Mouse (Mus musculus) CH12.LX (cell line): ENCODE results near the gene Kcnh2. TPM values are rescaled to one million over a fixed set of nuclear protein-coding genes. Genes with fewer than 3 reads are reported as not detected.

Source experiments
- DNase-seq: peaks from one replicate; pipeline ENCODE4 v3.0.0-alpha.2; 2013; ENCODE audit errors: extremely low read depth
- H3K27ac ChIP-seq: 2 replicates; pipeline ENCODE4 v1.5.1; 2012; ENCODE audit warnings: low read depth, mild to moderate bottlenecking, control low read depth, moderate library complexity; ENCODE audit not compliant: insufficient read depth
- H3K27me3 ChIP-seq: replicated peaks from 2 replicates; pipeline ENCODE3; 2012; ENCODE audit warnings: inconsistent platforms
- H3K36me3 ChIP-seq, 2 experiments: replicated peaks in 1 of 2; 2 replicates each; pipeline versions ENCODE3 to v1.6.1; 2012; ENCODE audit warnings: inconsistent platforms in 1 of 2, low read length in 1 of 2, mild to moderate bottlenecking in 1 of 2, mixed read lengths in 1 of 2, moderate library complexity in 1 of 2; ENCODE audit not compliant: control insufficient read depth in 1 of 2, insufficient read depth in 1 of 2
- H3K4me1 ChIP-seq, 2 experiments: 2 replicates each; pipeline ENCODE4 v1.6.1; 2012; ENCODE audit warnings: inconsistent platforms in 1 of 2, moderate library complexity in 1 of 2; ENCODE audit not compliant: insufficient read depth in 2 of 2, control insufficient read depth in 1 of 2
- H3K4me2 ChIP-seq: 2 replicates; pipeline ENCODE4 v1.6.1; 2012; ENCODE audit warnings: low read depth, mild to moderate bottlenecking, control low read depth; ENCODE audit not compliant: poor library complexity, insufficient read depth, severe bottlenecking
- H3K4me3 ChIP-seq, 3 experiments: fragments of 150-350 bp in 1 of 3; sonication (generic) in 1 of 3; replicated peaks in 1 of 3; 2 replicates each; pipeline versions ENCODE3 to v1.5.1; 2011 to 2012; ENCODE audit warnings: low read depth in 2 of 3, low read length in 2 of 3, mild to moderate bottlenecking in 2 of 3, moderate library complexity in 2 of 3, control low read depth in 1 of 3, improper control_type of control experiment in 1 of 3, inconsistent platforms in 1 of 3, mixed read lengths in 1 of 3; ENCODE audit not compliant: poor library complexity in 1 of 3
- H3K79me2 ChIP-seq: replicated peaks from 2 replicates; pipeline ENCODE4 v1.6.1; 2012; ENCODE audit warnings: mild to moderate bottlenecking, moderate library complexity; ENCODE audit not compliant: control insufficient read depth, poor library complexity, insufficient read depth, severe bottlenecking; ENCODE audit errors: extremely low read depth
- H3K9ac ChIP-seq: 2 replicates; pipeline ENCODE4 v1.6.1; 2012; ENCODE audit warnings: low read depth, mild to moderate bottlenecking, control low read depth, moderate library complexity; ENCODE audit not compliant: insufficient read depth
- H3K9me3 ChIP-seq: replicated peaks from 2 replicates; pipeline ENCODE3; 2012; ENCODE audit warnings: low read length, inconsistent platforms, mixed read lengths
- BHLHE40 ChIP-seq: IDR thresholded peaks from 2 replicates; pipeline ENCODE4 v1.6.1; 2011; ENCODE audit warnings: mild to moderate bottlenecking, low read depth, low read length, improper control_type of control experiment
- CHD2 ChIP-seq: IDR thresholded peaks from 2 replicates; pipeline ENCODE4 v1.6.1; 2011; ENCODE audit warnings: low read length, improper control_type of control experiment
- ELF1 ChIP-seq: IDR thresholded peaks from 2 replicates; pipeline ENCODE4 v1.6.1; 2014; ENCODE audit warnings: low read depth, mild to moderate bottlenecking, inconsistent platforms, low read length, improper control_type of control experiment
- EP300 ChIP-seq: IDR thresholded peaks from 2 replicates; pipeline ENCODE4 v1.6.1; 2011; ENCODE audit warnings: low read length, improper control_type of control experiment
- ETS1 ChIP-seq: conservative IDR thresholded peaks from 2 replicates; pipeline ENCODE4 v1.6.1; 2012; ENCODE audit warnings: low read depth, mild to moderate bottlenecking, inconsistent platforms, low read length, improper control_type of control experiment, moderate library complexity
- GABPA ChIP-seq: IDR thresholded peaks from 2 replicates; pipeline ENCODE4 v1.6.1; 2012; ENCODE audit warnings: low read depth, low read length, improper control_type of control experiment, inconsistent platforms; ENCODE audit not compliant: insufficient replicate concordance
- HCFC1 ChIP-seq: IDR thresholded peaks from 2 replicates; pipeline ENCODE4 v1.6.1; 2012; ENCODE audit warnings: low read depth, mild to moderate bottlenecking, inconsistent platforms, low read length, improper control_type of control experiment
- IRF4 ChIP-seq: IDR thresholded peaks from 2 replicates; pipeline ENCODE4 v1.6.1; 2014; ENCODE audit warnings: low read depth, mild to moderate bottlenecking, inconsistent platforms, low read length, improper control_type of control experiment
- JUN ChIP-seq: IDR thresholded peaks from 2 replicates; pipeline ENCODE4 v1.6.1; 2011; ENCODE audit warnings: low read depth, mild to moderate bottlenecking, low read length, improper control_type of control experiment, moderate library complexity; ENCODE audit not compliant: insufficient read depth
- JUND ChIP-seq: conservative IDR thresholded peaks from 2 replicates; pipeline ENCODE4 v1.6.1; 2011; ENCODE audit warnings: low read depth, low read length, improper control_type of control experiment
- KAT2A ChIP-seq: IDR thresholded peaks from 2 replicates; pipeline ENCODE4 v1.6.1; 2012; ENCODE audit warnings: low read length, improper control_type of control experiment, inconsistent platforms; ENCODE audit not compliant: insufficient replicate concordance
- MAX ChIP-seq: IDR thresholded peaks from 2 replicates; pipeline ENCODE4 v1.6.1; 2011; ENCODE audit warnings: low read length, improper control_type of control experiment
- MYC ChIP-seq: IDR thresholded peaks from 2 replicates; pipeline ENCODE4 v1.6.1; 2011; ENCODE audit warnings: low read depth, mild to moderate bottlenecking, improper control_type of control experiment, low read length
- NELFE ChIP-seq: IDR thresholded peaks from 2 replicates; pipeline ENCODE4 v1.6.1; 2011; ENCODE audit warnings: low read depth, low read length, improper control_type of control experiment
- NRF1 ChIP-seq: IDR thresholded peaks from 2 replicates; pipeline ENCODE4 v1.6.1; 2014; ENCODE audit warnings: low read depth, mild to moderate bottlenecking, inconsistent platforms, low read length, improper control_type of control experiment, moderate library complexity
- PAX5 ChIP-seq: IDR thresholded peaks from 2 replicates; pipeline ENCODE4 v1.6.1; 2012; ENCODE audit warnings: low read length, inconsistent platforms, mixed read lengths
- POLR2AphosphoS2 ChIP-seq: IDR thresholded peaks from 2 replicates; pipeline ENCODE4 v1.6.1; 2011; ENCODE audit warnings: low read depth, low read length, improper control_type of control experiment
- RCOR1 ChIP-seq: conservative IDR thresholded peaks from 2 replicates; pipeline ENCODE4 v1.6.1; 2012; ENCODE audit warnings: low read depth, mild to moderate bottlenecking, inconsistent platforms, low read length, improper control_type of control experiment
- SMC3 ChIP-seq: IDR thresholded peaks from 2 replicates; pipeline ENCODE4 v1.6.1; 2011; ENCODE audit warnings: low read depth, low read length, improper control_type of control experiment
- TCF12 ChIP-seq: IDR thresholded peaks from 2 replicates; pipeline ENCODE4 v1.6.1; 2014; ENCODE audit warnings: low read depth, mild to moderate bottlenecking, inconsistent platforms, low read length, improper control_type of control experiment
- USF1 ChIP-seq: IDR thresholded peaks from 2 replicates; pipeline ENCODE4 v1.6.1; 2014; ENCODE audit warnings: low read depth, mild to moderate bottlenecking, inconsistent platforms, low read length, improper control_type of control experiment
- USF2 ChIP-seq: conservative IDR thresholded peaks from 2 replicates; pipeline ENCODE4 v1.6.1; 2011; ENCODE audit warnings: low read depth, low read length, improper control_type of control experiment
- ZKSCAN1 ChIP-seq: IDR thresholded peaks from 2 replicates; pipeline ENCODE4 v1.6.1; 2012; ENCODE audit warnings: low read depth, inconsistent platforms, low read length, improper control_type of control experiment, borderline replicate concordance
- ZMIZ1 ChIP-seq: IDR thresholded peaks from 2 replicates; pipeline ENCODE4 v1.6.1; 2012; ENCODE audit warnings: low read depth, mild to moderate bottlenecking, inconsistent platforms, low read length, improper control_type of control experiment
- ZNF384 ChIP-seq: IDR thresholded peaks from 2 replicates; pipeline ENCODE4 v1.6.1; 2012; ENCODE audit warnings: low read depth, low read length, improper control_type of control experiment, inconsistent platforms
- dilution Hi-C: fragments of 300-500 bp; cut with MboI; formaldehyde crosslinking; loops from 2 replicates; pipeline ENCODE4 v1.14.3; 2020; ENCODE audit warnings: low sequenced_read_pairs; ENCODE audit not compliant: extremely low pct_unique_long_range_greater_than_20kb, extremely low pct_ligation_motif_present
- in situ Hi-C: fragments of 300-500 bp; cut with MboI; formaldehyde crosslinking; loops from 3 replicates; pipeline ENCODE4 v1.14.3; 2019; ENCODE audit warnings: low sequenced_read_pairs, low pct_ligation_motif_present, low pct_unique_long_range_greater_than_20kb, mixed read lengths
- polyA plus RNA-seq: library from polyadenylated mRNA; unstranded; fragments of >175 nt; gene quantifications from 2 replicates; pipeline ENCODE4 v1.2.1, GENCODE M21; 2012; ENCODE audit warnings: low read depth; ENCODE audit not compliant: insufficient read length
- total RNA-seq, 2 experiments: library from RNA; depleted of rRNA; stranded (reverse); fragments of 300-350 nt in 1 of 2; fragments of >200 nt in 1 of 2; gene quantifications; 2 replicates each; pipeline ENCODE4 v1.2.3; 2012 to 2014

Gene Kcnh2
- total and polyA plus RNA-seq, 3 experiments = 0.30 to 2.8 (median 0.59) TPM

DNA sequence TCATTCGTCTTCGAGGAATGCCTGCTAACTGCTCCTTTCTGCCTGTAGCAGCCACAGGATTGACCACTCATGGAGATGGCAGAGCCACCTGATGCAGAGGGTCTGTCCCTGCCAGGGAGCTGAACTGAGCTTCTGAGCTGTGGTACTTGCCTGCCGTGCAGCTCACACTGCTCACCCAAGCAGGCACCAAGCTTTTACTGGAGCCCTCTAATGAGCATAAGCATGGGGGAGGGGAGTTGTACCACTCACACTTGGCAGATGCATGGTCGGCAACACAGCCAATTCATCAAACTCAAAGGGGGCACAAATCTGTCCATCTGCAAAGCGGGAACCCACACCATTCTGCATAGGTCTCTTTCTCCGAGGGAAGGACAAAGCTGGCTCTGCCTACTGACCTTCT is 67.3 kb downstream of the Kcnh2 start:
- Histone ChIP-seq H3K9ac (no peak overlapping the region), H3K79me2 (no peaks in the 10 kb centered on the region), H3K4me2 (no peak overlapping the region), H3K4me1 (no peaks in the 10 kb centered on the region), H3K9me3 (no peaks in the 10 kb centered on the region), H3K27me3 (peaks cover 76% of the 10 kb centered on the region), H3K36me3 (no peaks in the 10 kb centered on the region), H3K4me3 (no peak overlapping the region), H3K27ac (no peak overlapping the region)
- TF ChIP-seq NRF1 = no peak
- TF ChIP-seq SMC3 = no peak
- TF ChIP-seq JUN = no peak
- no peak for TF ChIP-seq EP300
- TF ChIP-seq USF1 = no peak
- no peak for TF ChIP-seq ELF1
- no peak for TF ChIP-seq POLR2AphosphoS2
- TF ChIP-seq JUND = no peak
- no peak for TF ChIP-seq HCFC1
- TF ChIP-seq RCOR1 = no peak
- no peak for TF ChIP-seq ZKSCAN1
- TF ChIP-seq ETS1 = no peak
- TF ChIP-seq NELFE = no peak
- TF ChIP-seq MYC = no peak
- TF ChIP-seq PAX5 = no peak
- no peak for TF ChIP-seq CHD2
- TF ChIP-seq MAX = no peak
- no peak for TF ChIP-seq TCF12
- dilution Hi-C loops = no loop called here
- DNase-seq = no peak
- in situ Hi-C loops = no loop called here

- no peak overlapping the region for H3K4me2 ChIP-seq
- no peaks in the 10 kb centered on the region for H3K36me3 ChIP-seq
- no peaks in the 10 kb centered on the region for H3K4me1 ChIP-seq
- TF ChIP-seq IRF4 (no peak), BHLHE40 (no peak), NRF1 (no peak), MAX (no peak), SMC3 (no peak), HCFC1 (no peak), GABPA (no peak), KAT2A (no peak), USF2 (no peak), POLR2AphosphoS2 (no peak), ZMIZ1 (no peak), ELF1 (no peak), ZNF384 (no peak), RCOR1 (no peak)
- TF ChIP-seq, all 38 proteins: peak for 0
- dilution Hi-C loops = no loop called here
- Histone ChIP-seq H3K27ac (no peak overlapping the region), H3K27me3 (peaks cover 70% of the 10 kb centered on the region), H3K4me3 (no peak overlapping the region), H3K79me2 (no peaks in the 10 kb centered on the region), H3K9me3 (no peaks in the 10 kb centered on the region), H3K9ac (no peak overlapping the region)
- no peak for DNase-seq
- in situ Hi-C loops = no loop called here
These were observed 68.2 kb downstream of the Kcnh2 start for GRCm38 (mm10) chr5:24283181-24283580.
